8 mouse cellular contexts compared by ENCODE assay signal in the genomic region with DNA sequence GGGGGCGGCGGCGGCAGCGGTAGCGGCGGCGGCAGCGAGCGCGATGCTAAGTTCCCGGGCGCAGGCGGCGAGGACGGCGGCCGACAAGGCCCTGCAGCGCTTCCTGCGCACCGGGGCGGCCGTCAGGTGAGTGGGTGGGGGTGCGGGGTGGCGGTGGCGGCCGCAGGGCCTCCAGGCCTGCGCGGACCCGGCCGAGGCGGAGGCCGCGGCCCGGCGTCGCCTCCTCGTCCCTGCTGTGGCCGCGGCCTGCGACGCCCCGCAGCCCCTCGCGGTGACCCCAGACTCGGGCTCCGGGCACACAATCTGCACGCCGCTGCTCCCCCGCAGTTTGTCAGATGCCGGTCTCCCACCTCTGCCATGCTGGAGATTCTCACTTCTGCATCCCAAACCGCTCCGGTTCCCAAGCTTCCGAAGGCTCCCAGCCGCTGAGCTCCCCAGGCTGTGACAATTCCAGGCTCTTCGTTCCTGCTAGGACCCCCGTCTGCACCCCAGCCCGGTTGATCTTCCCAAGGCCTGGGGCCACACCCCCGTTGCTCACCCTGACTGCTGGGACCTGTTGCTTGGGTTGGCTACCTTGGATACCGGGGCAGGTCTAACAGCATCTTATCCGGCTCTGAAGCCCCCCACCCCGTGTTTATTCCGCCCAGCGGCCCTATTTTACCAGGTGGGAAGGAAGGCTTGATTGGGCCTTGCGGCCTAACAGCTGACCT. TPM values are rescaled to one million over a fixed set of nuclear protein-coding genes. Genes with fewer than 3 reads are reported as not detected.
DNase-seq lines count a peak whose midpoint lies in the region; ATAC-seq and TF ChIP-seq lines count a peak whose summit lies in the region.

No protein-coding gene starts in this region.

- intact Hi-C loops in heart, adult 2 months (cut with DNase I) = loop anchor here (2.0 kb wide), 2 partner anchors 26 to 48 kb away; no protein-coding TSS in a partner anchor
- intact Hi-C loops in heart, postnatal 25 days (cut with DNase I) = loop anchor here (2.0 to 5.0 kb wide), 2 partner anchors 26 to 143 kb away; no protein-coding TSS in a partner anchor

- no peak for TF ChIP-seq POLR2A in heart, adult 2 months (IDR thresholded peaks at IDR 0.05; ENCODE audit: insufficient read depth, low read depth, low read length)
- no peak for TF ChIP-seq POLR2A in cortical plate, adult 2 months (IDR thresholded peaks at IDR 0.05; ENCODE audit: extremely low read depth, insufficient read depth, low read length)

- no peaks in the 10 kb centered on the region for H3K27me3 ChIP-seq in heart, adult 2 months (ENCODE audit: control insufficient read depth, insufficient read depth, low read length)
- H3K27me3 ChIP-seq in hindbrain, postnatal 0 days (ENCODE audit: insufficient read depth, low read length) = no peaks in the 10 kb centered on the region
- no peaks in the 10 kb centered on the region for H3K27me3 ChIP-seq in midbrain, postnatal 0 days (ENCODE audit: insufficient read depth, low read length)

- H3K79me2 ChIP-seq in heart, adult 2 months (replicated peaks; ENCODE audit: control insufficient read depth, insufficient read depth, low read length) = peaks cover 8% of the 10 kb centered on the region

- H3K27ac ChIP-seq in heart, adult 2 months = peak overlapping the region; percentile 60
- peak overlapping the region; percentile 80 for H3K27ac ChIP-seq in cortical plate, adult 2 months (ENCODE audit: insufficient read depth, low read length)
- H3K27ac ChIP-seq in hindbrain, postnatal 0 days = peak overlapping the region; percentile 74; the same call in 1 of the 2 replicates
- peak overlapping the region; percentile 73 for H3K27ac ChIP-seq in midbrain, postnatal 0 days (ENCODE audit: low read depth, low read length)

- DNase-seq in heart, adult 2 months = no peak
- no peak for DNase-seq in heart, postnatal 25 days (ENCODE audit: low spot score)
- DNase-seq in 3T3-L1 (ENCODE audit: low read depth, low spot score) = peak; percentile 20
- no peak for DNase-seq in hindbrain, postnatal 0 days (ENCODE audit: low spot score)
- no peak for DNase-seq in midbrain, postnatal 0 days (ENCODE audit: low spot score)
- DNase-seq in left cerebral cortex, adult 11 months (ENCODE audit: low spot score) = no peak
- DNase-seq in left cerebral cortex, adult 8-10 months (ENCODE audit: low spot score in 2 of 2) = no peak

- TF ChIP-seq CTCF in heart, adult 2 months (IDR thresholded peaks at IDR 0.05) = no peak
- TF ChIP-seq CTCF in cortical plate, adult 2 months (IDR thresholded peaks at IDR 0.05; ENCODE audit: extremely low read depth, insufficient read depth, low read length) = no peak
- no peak for TF ChIP-seq CTCF in hindbrain, postnatal 0 days (IDR thresholded peaks at IDR 0.05; ENCODE audit: low read depth)
- TF ChIP-seq CTCF in midbrain, postnatal 0 days (IDR thresholded peaks at IDR 0.05) = no peak

- TF ChIP-seq EP300 in heart, adult 2 months (IDR thresholded peaks at IDR 0.05; ENCODE audit: insufficient read depth, low read depth, low read length) = no peak

- H3K4me1 ChIP-seq in heart, adult 2 months (ENCODE audit: control insufficient read depth, insufficient read depth, low read length) = peaks cover 5% of the 10 kb centered on the region
- peaks cover 11% of the 10 kb centered on the region for H3K4me1 ChIP-seq in cortical plate, adult 2 months (ENCODE audit: control insufficient read depth, insufficient read depth, low read length)
- H3K4me1 ChIP-seq in hindbrain, postnatal 0 days (ENCODE audit: insufficient read depth, low read length) = peaks cover 12% of the 10 kb centered on the region
- H3K4me1 ChIP-seq in midbrain, postnatal 0 days (ENCODE audit: insufficient read depth, low read length) = peaks cover 6% of the 10 kb centered on the region; the same call in 1 of the 2 replicates

- peak; percentile 64 for ATAC-seq in hindbrain, postnatal 0 days
- peak; percentile 61 for ATAC-seq in midbrain, postnatal 0 days (ENCODE audit: low FRiP score)

- no peaks in the 10 kb centered on the region for H3K9me3 ChIP-seq in hindbrain, postnatal 0 days (ENCODE audit: low read length)
- no peaks in the 10 kb centered on the region for H3K9me3 ChIP-seq in midbrain, postnatal 0 days (ENCODE audit: low read length)

- H3K9ac ChIP-seq in heart, adult 2 months (ENCODE audit: low read depth, low read length) = peak overlapping the region; percentile 99
- peak overlapping the region; percentile 89 for H3K9ac ChIP-seq in hindbrain, postnatal 0 days (replicated peaks; ENCODE audit: low read length)
- H3K9ac ChIP-seq in midbrain, postnatal 0 days (replicated peaks; ENCODE audit: low read length, poor library complexity, severe bottlenecking) = peak overlapping the region; percentile 94

- 2% methylated on average over 64 of the region's 64 CpGs for WGBS in heart, adult 2 months
- 4% methylated on average over 56 of the region's 64 CpGs for WGBS in hindbrain, postnatal 0 days
- 3% methylated on average over 47 of the region's 64 CpGs for WGBS in midbrain, postnatal 0 days

- H3K36me3 ChIP-seq in heart, adult 2 months (ENCODE audit: control insufficient read depth, insufficient read depth, low read length) = no peaks in the 10 kb centered on the region
- H3K36me3 ChIP-seq in hindbrain, postnatal 0 days (ENCODE audit: insufficient read depth, low read length) = peaks cover 9% of the 10 kb centered on the region
- H3K36me3 ChIP-seq in midbrain, postnatal 0 days (ENCODE audit: insufficient read depth, low read length) = peaks cover 18% of the 10 kb centered on the region

- peak overlapping the region; percentile 94 for H3K4me2 ChIP-seq in hindbrain, postnatal 0 days (ENCODE audit: low read depth, low read length)
- peak overlapping the region; percentile 93 for H3K4me2 ChIP-seq in midbrain, postnatal 0 days (ENCODE audit: low read depth, low read length, poor library complexity, severe bottlenecking)

- peak overlapping the region; percentile 76 for H3K4me3 ChIP-seq in heart, adult 2 months
- H3K4me3 ChIP-seq in cortical plate, adult 2 months (ENCODE audit: insufficient read depth, low read length) = peak overlapping the region; percentile 94
- H3K4me3 ChIP-seq in hindbrain, postnatal 0 days (ENCODE audit: low read length) = peak overlapping the region; percentile 75
- H3K4me3 ChIP-seq in midbrain, postnatal 0 days (ENCODE audit: low read depth, low read length) = peak overlapping the region; percentile 88

RNA-seq across cellular contexts. Expression of gene Svop, which starts 9.2 kb away (rescaled TPM):
- total RNA-seq in heart, adult 2 months (2021) = not detected
- polyA plus RNA-seq in heart, adult 2 months (2012; rRNA removed) = 0.08 and 0.12 TPM in 2 replicates
- total RNA-seq in heart, postnatal 25 days (2021) = not detected
- 122 and 128 TPM in 2 replicates for polyA plus RNA-seq in cortical plate, adult 2 months (2012; rRNA removed)
- total RNA-seq in hindbrain, postnatal 0 days (2014; rRNA removed) = 159 and 173 TPM in 2 replicates
- 73.8 and 81.3 TPM in 2 replicates for polyA plus RNA-seq in hindbrain, postnatal 0 days (2015; fragmentation: Nextera tagmentation; extraction: Ambion mirVana)
- total RNA-seq in midbrain, postnatal 0 days (2014; rRNA removed) = 175 and 176 TPM in 2 replicates
- 105 and 109 TPM in 2 replicates for polyA plus RNA-seq in midbrain, postnatal 0 days (2015; fragmentation: Nextera tagmentation; extraction: Ambion mirVana)
- 100 to 1,000 TPM; 160 to 171 (median 163) TPM for total RNA-seq in left cerebral cortex, adult 8-10 months (2022)

RNA-seq across cellular contexts. Expression of gene Alkbh2, which starts 27.5 kb away (rescaled TPM):
- total RNA-seq in heart, adult 2 months (2021) = 1 to 10 TPM; 1.6 to 2.0 TPM
- polyA plus RNA-seq in heart, adult 2 months (2012; rRNA removed) = 3.0 and 3.1 TPM in 2 replicates
- total RNA-seq in heart, postnatal 25 days (2021) = 1 to 10 TPM in 1 of 2 experiments, under 1 TPM in 1; 0.83 to 1.4 TPM
- polyA plus RNA-seq in cortical plate, adult 2 months (2012; rRNA removed) = 8.4 and 11.5 TPM in 2 replicates
- total RNA-seq in hindbrain, postnatal 0 days (2014; rRNA removed) = 3.1 and 9.5 TPM in 2 replicates
- 7.6 and 8.0 TPM in 2 replicates for polyA plus RNA-seq in hindbrain, postnatal 0 days (2015; fragmentation: Nextera tagmentation; extraction: Ambion mirVana)
- 6.3 and 6.4 TPM in 2 replicates for total RNA-seq in midbrain, postnatal 0 days (2014; rRNA removed)
- polyA plus RNA-seq in midbrain, postnatal 0 days (2015; fragmentation: Nextera tagmentation; extraction: Ambion mirVana) = 6.1 and 7.4 TPM in 2 replicates
- total RNA-seq in left cerebral cortex, adult 8-10 months (2022) = 1 to 10 TPM; 4.7 to 9.3 (median 5.9) TPM

RNA-seq across cellular contexts. Expression of gene Ung, which starts 29.6 kb away (rescaled TPM):
- 10 to 100 TPM; 27.1 to 32.1 TPM for total RNA-seq in heart, adult 2 months (2021)
- 24.4 and 28.3 TPM in 2 replicates for polyA plus RNA-seq in heart, adult 2 months (2012; rRNA removed)
- 10 to 100 TPM; 29.7 to 32.3 TPM for total RNA-seq in heart, postnatal 25 days (2021)
- polyA plus RNA-seq in cortical plate, adult 2 months (2012; rRNA removed) = 2.6 and 3.9 TPM in 2 replicates
- 13.8 and 15.5 TPM in 2 replicates for total RNA-seq in hindbrain, postnatal 0 days (2014; rRNA removed)
- 13.8 and 14.0 TPM in 2 replicates for polyA plus RNA-seq in hindbrain, postnatal 0 days (2015; fragmentation: Nextera tagmentation; extraction: Ambion mirVana)
- total RNA-seq in midbrain, postnatal 0 days (2014; rRNA removed) = 7.9 and 9.4 TPM in 2 replicates
- 6.7 and 8.0 TPM in 2 replicates for polyA plus RNA-seq in midbrain, postnatal 0 days (2015; fragmentation: Nextera tagmentation; extraction: Ambion mirVana)
- 1 to 10 TPM; 2.1 to 3.7 (median 3.2) TPM for total RNA-seq in left cerebral cortex, adult 8-10 months (2022)

RNA-seq across cellular contexts. Expression of gene Usp30, which starts 35.3 kb away (rescaled TPM):
- 10 to 100 TPM; 10.1 to 11.2 TPM for total RNA-seq in heart, adult 2 months (2021)
- 11.2 and 13.3 TPM in 2 replicates for polyA plus RNA-seq in heart, adult 2 months (2012; rRNA removed)
- 10 to 100 TPM in 1 of 2 experiments, 1 to 10 TPM in 1; 9.9 to 11.1 TPM for total RNA-seq in heart, postnatal 25 days (2021)
- polyA plus RNA-seq in cortical plate, adult 2 months (2012; rRNA removed) = 36.6 and 38.1 TPM in 2 replicates
- total RNA-seq in hindbrain, postnatal 0 days (2014; rRNA removed) = 47.2 and 54.9 TPM in 2 replicates
- polyA plus RNA-seq in hindbrain, postnatal 0 days (2015; fragmentation: Nextera tagmentation; extraction: Ambion mirVana) = 17.6 and 18.0 TPM in 2 replicates
- 45.3 and 56.3 TPM in 2 replicates for total RNA-seq in midbrain, postnatal 0 days (2014; rRNA removed)
- polyA plus RNA-seq in midbrain, postnatal 0 days (2015; fragmentation: Nextera tagmentation; extraction: Ambion mirVana) = 19.3 and 20.6 TPM in 2 replicates
- 10 to 100 TPM; 36.5 to 43.3 (median 42.3) TPM for total RNA-seq in left cerebral cortex, adult 8-10 months (2022)

RNA-seq across cellular contexts. Expression of gene Acacb, which starts 45.8 kb away (rescaled TPM):
- total RNA-seq in heart, adult 2 months (2021) = 100 to 1,000 TPM; 205 to 251 TPM
- polyA plus RNA-seq in heart, adult 2 months (2012; rRNA removed) = 105 and 141 TPM in 2 replicates
- total RNA-seq in heart, postnatal 25 days (2021) = 100 to 1,000 TPM; 182 to 193 TPM
- 3.1 and 3.3 TPM in 2 replicates for polyA plus RNA-seq in cortical plate, adult 2 months (2012; rRNA removed)
- total RNA-seq in hindbrain, postnatal 0 days (2014; rRNA removed) = 3.4 and 7.0 TPM in 2 replicates
- polyA plus RNA-seq in hindbrain, postnatal 0 days (2015; fragmentation: Nextera tagmentation; extraction: Ambion mirVana) = 5.1 and 6.1 TPM in 2 replicates
- 2.0 and 2.7 TPM in 2 replicates for total RNA-seq in midbrain, postnatal 0 days (2014; rRNA removed)
- polyA plus RNA-seq in midbrain, postnatal 0 days (2015; fragmentation: Nextera tagmentation; extraction: Ambion mirVana) = 5.6 and 6.5 TPM in 2 replicates
- total RNA-seq in left cerebral cortex, adult 8-10 months (2022) = 1 to 10 TPM; 5.5 to 7.8 (median 6.4) TPM

Comparison
In these comparisons a context has a peak if more than half of its experiments do, and no peak if none do; other contexts are left out.
1. RNA of gene Svop, which starts 9.2 kb away (total RNA-seq): 175 to 176 TPM in midbrain, postnatal 0 days, 159 to 173 TPM in hindbrain, postnatal 0 days and 160 to 171 TPM in left cerebral cortex, adult 8-10 months; not detected in heart, postnatal 25 days and not detected in heart, adult 2 months; every median in the first group is over 100 times any median in the second.
2. Peak in every context shown above with its lines, with median percentiles within 50 percentile points of each other: H3K27ac ChIP-seq, H3K4me3 ChIP-seq and H3K9ac ChIP-seq.